Mouse (Mus musculus): ENCODE results near the gene Cdc20b. TPM values are rescaled to one million over a fixed set of nuclear protein-coding genes. Genes with fewer than 3 reads are reported as not detected.

The Cdc20b gene
- polyA plus RNA-seq (2015; fragmentation: Nextera tagmentation; extraction: Ambion mirVana) = 0.52 and 0.64 TPM in 2 replicates

DNA sequence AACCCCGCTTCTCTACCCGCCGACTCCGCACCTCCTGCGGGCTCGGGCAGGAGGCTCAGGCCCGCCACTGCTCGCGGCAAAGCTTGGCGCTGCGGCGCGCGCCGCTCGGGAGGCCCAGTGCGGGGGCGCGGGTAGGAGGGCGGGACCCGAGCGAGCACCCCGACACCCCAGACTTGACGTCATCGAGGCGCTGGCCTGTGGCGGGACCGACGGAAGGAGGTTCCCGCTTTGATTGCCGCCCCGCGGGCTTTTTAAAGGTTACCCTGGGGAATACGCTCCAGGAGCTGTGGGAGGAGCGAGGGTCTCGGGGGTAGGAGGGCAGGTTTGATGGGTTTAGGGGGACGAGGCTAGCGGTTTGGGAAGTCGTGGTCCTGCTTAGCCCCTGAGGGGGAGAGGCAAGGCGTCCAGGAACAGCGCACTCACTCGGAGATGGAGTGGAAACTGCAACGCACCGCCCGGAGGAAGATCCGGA, at the start of gene Cdc20b:
TSS of gene Cdc20b (plus strand) at position 162 of the 472 bp plus-strand sequence.
- under 1% methylated on average over 46 of the region's 46 CpGs for WGBS
- peak; percentile 34 for ATAC-seq (replicated peaks)
- peaks cover 32% of the 10 kb centered on the region for H3K4me1 ChIP-seq
- no peaks in the 10 kb centered on the region for H3K36me3 ChIP-seq
- H3K27ac ChIP-seq (replicated peaks) = peak within 1 kb of the TSS; percentile 6; the same call in 1 of the 2 replicates
- H3K27me3 ChIP-seq = peaks cover 20% of the 10 kb centered on the region
- H3K9me3 ChIP-seq = no peaks in the 10 kb centered on the region
- peak within 1 kb of the TSS; percentile 52 for H3K4me3 ChIP-seq
- peak within 1 kb of the TSS; percentile 93 for H3K4me2 ChIP-seq (replicated peaks)
- peak within 1 kb of the TSS; percentile 50 for H3K9ac ChIP-seq (replicated peaks)

DNA sequence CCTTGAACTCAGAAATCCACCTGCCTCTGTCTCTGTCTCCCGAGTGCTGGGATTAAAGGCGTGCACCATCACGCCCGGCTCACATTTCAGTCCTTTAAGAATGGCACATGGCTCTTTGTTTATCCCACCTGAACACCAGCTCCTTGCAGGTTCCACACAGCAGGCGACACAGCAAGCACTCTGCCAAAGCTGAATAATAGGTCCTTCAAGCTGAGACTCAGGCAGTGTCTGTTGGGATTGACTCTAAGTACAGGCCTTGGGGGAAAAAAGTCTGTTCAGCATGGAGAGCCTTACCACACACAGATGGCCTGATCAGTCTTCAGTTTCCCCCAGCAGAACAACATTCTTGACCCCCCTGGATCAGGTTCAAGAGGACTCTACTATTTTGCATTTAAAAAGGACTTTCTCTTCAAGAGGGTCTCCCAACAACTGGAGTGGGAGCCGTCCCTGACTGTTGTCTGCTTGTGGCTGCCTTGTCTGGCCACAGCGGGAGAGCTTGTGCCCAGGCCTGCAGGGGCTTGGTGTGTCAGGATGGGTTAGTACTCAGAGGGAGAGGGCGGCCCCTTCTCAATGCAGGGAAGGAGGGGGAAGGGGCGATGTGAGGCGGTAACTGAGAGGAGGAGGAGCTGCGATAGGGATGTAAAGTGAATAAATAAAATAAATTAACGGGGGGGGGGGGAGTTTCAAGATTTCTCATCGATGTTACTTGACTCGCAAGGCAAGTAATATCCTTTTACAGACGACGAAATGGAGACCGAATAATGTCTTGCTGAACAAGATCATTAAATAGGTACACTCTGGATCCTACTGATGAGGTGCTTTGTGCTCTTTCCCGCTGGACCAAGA, 49.1 kb upstream of the Cdc20b start:
- Histone ChIP-seq H3K27ac (replicated peaks) (no peak overlapping the region), H3K4me3 (no peak overlapping the region), H3K9ac (replicated peaks) (no peak overlapping the region)

DNA sequence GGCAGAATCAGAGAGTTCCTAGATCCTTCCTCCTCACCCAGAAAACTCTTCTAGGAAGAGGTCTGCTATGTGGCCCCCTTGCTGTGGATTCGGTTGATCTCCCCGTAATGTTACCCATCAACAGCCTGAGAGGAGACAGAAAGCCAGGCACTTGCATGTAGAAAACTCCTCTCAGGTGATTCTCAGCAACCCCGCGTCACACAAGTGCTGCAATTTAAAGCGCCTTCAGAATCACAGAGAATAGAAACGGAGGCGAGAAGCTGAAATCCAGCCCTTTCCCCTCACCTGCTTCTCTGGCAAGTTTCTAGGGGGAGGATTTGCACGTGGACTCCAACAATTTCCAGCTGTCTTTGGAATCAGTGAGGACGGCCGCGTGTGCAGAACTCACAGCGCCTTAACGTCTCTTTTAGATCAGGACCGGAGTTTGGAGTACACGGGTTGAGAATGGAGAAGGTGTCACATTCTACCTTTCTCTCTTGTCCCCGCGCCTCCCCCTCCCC, 48.4 kb upstream of the Cdc20b start:
- H3K27ac ChIP-seq (replicated peaks) = no peak overlapping the region
- H3K9ac ChIP-seq (replicated peaks) = no peak overlapping the region
- H3K4me2 ChIP-seq (replicated peaks) = peak overlapping the region; percentile 93
- H3K36me3 ChIP-seq = no peaks in the 10 kb centered on the region
- H3K4me3 ChIP-seq = peak overlapping the region; percentile 46
- ATAC-seq (replicated peaks) = no peak
- no peaks in the 10 kb centered on the region for H3K9me3 ChIP-seq
- H3K27me3 ChIP-seq = peaks cover 55% of the 10 kb centered on the region
- H3K4me1 ChIP-seq = peaks cover 40% of the 10 kb centered on the region
- WGBS = 2% methylated on average over 16 of the region's 17 CpGs

More for the DNA sequence above, 49.1 kb upstream of the Cdc20b start:
- peaks cover 40% of the 10 kb centered on the region for H3K4me1 ChIP-seq
- ATAC-seq (replicated peaks) = no peak
- no peak overlapping the region for H3K4me2 ChIP-seq (replicated peaks)
- WGBS = 4% methylated on average over 16 of the region's 18 CpGs
- no peaks in the 10 kb centered on the region for H3K36me3 ChIP-seq
- no peaks in the 10 kb centered on the region for H3K9me3 ChIP-seq
- peaks cover 48% of the 10 kb centered on the region for H3K27me3 ChIP-seq

DNA sequence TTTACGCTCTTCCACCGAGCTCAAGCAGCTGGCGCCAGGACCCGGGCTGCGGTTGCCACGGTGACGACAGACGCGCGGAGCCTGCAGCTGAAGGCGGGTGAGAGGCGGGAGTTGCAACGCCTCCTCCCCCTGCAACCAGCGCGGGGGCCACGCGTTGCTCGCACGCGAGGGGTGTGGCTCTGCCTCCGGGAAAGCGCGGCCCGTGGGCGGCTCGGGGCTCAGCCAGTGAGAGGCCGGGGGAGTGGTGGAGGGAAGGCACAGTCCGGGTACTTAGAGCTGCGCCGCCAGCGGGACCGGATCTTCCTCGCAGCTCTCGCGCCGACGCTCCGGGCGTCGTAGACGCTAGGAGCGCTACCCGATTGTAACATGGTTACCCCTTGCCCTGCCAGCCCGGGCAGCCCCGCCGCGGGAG, 47.4 kb upstream of the Cdc20b start, which contains the start of gene Ccno:
TSS of gene Ccno (plus strand) at position 271 of the 412 bp plus-strand sequence.
- 1% methylated on average over 43 of the region's 47 CpGs for WGBS
- Histone ChIP-seq H3K9ac (replicated peaks) (peak within 1 kb of the TSS; percentile 37), H3K36me3 (no peaks in the 10 kb centered on the region), H3K4me3 (peak within 1 kb of the TSS; percentile 46), H3K4me2 (replicated peaks) (peak within 1 kb of the TSS; percentile 93), H3K27me3 (peaks cover 61% of the 10 kb centered on the region), H3K27ac (replicated peaks) (no peak within 1 kb of the TSS), H3K9me3 (no peaks in the 10 kb centered on the region), H3K4me1 (peaks cover 40% of the 10 kb centered on the region)
- ATAC-seq (replicated peaks) = peak; percentile 98

DNA sequence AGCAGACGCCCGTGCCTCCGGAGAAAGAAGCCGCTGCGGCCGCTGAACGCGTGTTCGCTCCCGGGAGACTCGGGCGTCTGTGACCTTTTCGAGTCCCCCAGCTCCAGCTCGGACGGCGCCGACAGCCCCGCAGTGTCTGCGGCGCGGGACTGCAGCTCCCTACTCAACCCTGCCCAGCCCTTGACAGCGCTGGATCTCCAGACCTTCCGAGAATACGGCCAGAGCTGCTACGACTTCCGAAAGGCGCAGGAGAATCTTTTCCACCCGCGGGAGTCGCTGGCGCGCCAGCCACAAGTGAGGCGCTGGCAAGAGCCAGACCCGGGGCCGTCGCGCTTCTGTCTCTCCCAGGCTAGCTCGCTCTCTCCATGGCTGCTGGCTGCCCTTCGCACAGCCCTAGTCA, 46.9 kb upstream of the Cdc20b start:
- Histone ChIP-seq H3K36me3 (no peaks in the 10 kb centered on the region), H3K27ac (replicated peaks) (no peak overlapping the region), H3K4me2 (replicated peaks) (peak overlapping the region; percentile 93), H3K27me3 (peaks cover 64% of the 10 kb centered on the region), H3K4me1 (peaks cover 40% of the 10 kb centered on the region), H3K9ac (replicated peaks) (peak overlapping the region; percentile 37), H3K4me3 (peak overlapping the region; percentile 46), H3K9me3 (no peaks in the 10 kb centered on the region)
- ATAC-seq (replicated peaks) = peak; percentile 41
- under 1% methylated on average over 39 of the region's 39 CpGs for WGBS

DNA sequence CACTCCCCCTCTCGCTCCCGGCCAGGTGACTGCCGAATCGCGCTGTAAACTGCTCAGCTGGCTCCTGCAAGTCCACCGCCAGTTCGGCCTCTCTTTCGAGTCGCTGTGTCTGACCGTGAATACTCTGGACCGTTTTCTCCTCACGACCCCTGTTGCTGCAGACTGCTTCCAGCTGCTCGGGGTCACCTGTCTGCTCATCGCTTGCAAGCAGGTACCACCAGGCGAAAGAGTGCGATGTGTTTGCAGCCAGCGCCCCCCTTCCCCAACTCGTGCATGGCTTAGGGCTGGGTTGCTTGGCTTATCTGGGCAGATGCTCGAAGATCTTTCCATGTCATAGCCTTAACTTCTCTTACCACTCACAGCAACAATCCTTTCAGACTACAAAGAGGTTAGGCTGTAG, 46.0 kb upstream of the Cdc20b start:
- peak overlapping the region; percentile 93 for H3K4me2 ChIP-seq (replicated peaks)
- no peak overlapping the region for H3K9ac ChIP-seq (replicated peaks)
- peak overlapping the region; percentile 46 for H3K4me3 ChIP-seq
- peaks cover 48% of the 10 kb centered on the region for H3K4me1 ChIP-seq
- no peaks in the 10 kb centered on the region for H3K9me3 ChIP-seq
- H3K27me3 ChIP-seq = peaks cover 72% of the 10 kb centered on the region
- under 1% methylated on average over 19 of the region's 19 CpGs for WGBS
- no peak overlapping the region for H3K27ac ChIP-seq (replicated peaks)
- ATAC-seq (replicated peaks) = no peak
- H3K36me3 ChIP-seq = no peaks in the 10 kb centered on the region

DNA sequence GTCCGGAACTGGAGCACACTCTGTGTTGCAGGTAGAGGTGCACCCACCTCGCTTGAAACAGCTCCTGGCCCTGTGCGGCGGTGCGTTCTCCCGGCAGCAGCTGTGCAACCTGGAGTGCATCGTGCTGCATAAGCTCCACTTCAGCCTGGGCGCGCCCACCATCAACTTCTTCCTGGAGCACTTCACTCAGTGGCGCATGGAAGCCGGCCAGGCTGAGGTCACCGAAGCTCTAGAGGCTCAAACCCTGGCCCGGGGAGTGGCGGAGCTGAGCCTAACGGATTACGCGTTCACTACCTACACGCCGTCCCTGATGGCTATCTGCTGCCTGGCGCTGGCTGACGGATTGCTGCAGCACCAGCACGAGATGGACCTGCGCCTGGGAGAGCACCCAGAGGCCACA, 45.4 kb upstream of the Cdc20b start:
- Histone ChIP-seq H3K4me2 (replicated peaks) (no peak overlapping the region), H3K9ac (replicated peaks) (no peak overlapping the region), H3K36me3 (no peaks in the 10 kb centered on the region), H3K4me3 (no peak overlapping the region), H3K27me3 (peaks cover 79% of the 10 kb centered on the region), H3K9me3 (no peaks in the 10 kb centered on the region), H3K27ac (replicated peaks) (no peak overlapping the region), H3K4me1 (peaks cover 51% of the 10 kb centered on the region)
- under 1% methylated on average over 23 of the region's 23 CpGs for WGBS
- ATAC-seq (replicated peaks) = no peak

DNA sequence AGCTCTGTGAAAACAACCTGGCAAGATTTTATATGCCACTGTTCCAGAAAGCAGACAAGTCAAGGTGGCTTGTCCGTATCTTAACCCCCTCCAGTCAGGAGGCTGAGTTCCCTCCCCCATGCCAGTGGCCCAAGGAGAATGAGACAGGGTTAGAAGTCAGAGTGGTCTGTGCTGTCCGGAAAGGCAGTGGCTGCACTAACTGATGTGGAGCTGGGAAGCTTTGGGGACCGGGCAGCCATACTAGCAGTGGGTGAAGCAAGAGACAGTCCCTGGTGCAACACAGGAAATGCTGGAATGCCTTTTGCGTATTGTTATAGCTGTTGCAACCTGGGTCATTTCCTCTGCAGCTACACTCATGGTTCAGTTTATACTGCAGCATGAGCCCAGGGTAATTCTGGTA, 44.6 kb upstream of the Cdc20b start:
- peaks cover 51% of the 10 kb centered on the region for H3K4me1 ChIP-seq
- no peaks in the 10 kb centered on the region for H3K9me3 ChIP-seq
- no peak overlapping the region for H3K9ac ChIP-seq (replicated peaks)
- 11% methylated on average over 4 of the region's 4 CpGs for WGBS
- ATAC-seq (replicated peaks) = no peak
- H3K36me3 ChIP-seq = no peaks in the 10 kb centered on the region
- H3K4me3 ChIP-seq = no peak overlapping the region
- H3K27ac ChIP-seq (replicated peaks) = no peak overlapping the region
- peaks cover 87% of the 10 kb centered on the region for H3K27me3 ChIP-seq
- no peak overlapping the region for H3K4me2 ChIP-seq (replicated peaks)

DNA sequence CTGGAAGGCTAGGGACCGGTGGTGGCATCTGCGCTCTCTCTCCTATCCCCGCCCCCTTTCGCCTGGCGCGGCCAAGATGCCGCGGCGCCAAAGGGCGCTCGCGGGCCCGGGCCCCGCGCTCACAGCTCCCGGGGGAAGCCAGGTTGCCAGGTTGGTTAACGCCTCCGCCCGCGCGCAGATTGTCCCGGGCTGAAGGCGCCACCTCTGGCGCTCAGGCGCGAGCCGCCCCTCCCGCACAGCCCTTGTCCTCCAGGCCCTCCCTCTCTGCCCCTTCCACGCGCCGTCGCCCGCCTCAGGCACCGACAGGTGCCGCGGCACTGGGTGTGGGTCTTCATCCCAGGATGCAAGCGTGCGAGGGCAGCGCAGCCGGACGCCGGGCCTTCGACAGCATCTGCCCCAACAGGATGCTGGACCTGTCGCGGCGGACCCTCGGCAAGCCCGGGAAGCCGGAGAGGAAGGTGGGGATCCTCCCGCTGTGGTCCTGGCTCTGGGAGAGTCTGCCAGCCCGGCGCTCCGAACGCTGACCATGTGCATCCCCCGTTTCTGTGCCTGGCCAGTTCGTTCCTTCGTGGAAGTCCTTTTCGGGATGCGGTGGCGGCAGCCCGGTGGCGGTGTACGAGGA, 41.3 kb upstream of the Cdc20b start, which contains the start of gene Mcidas:
TSS of gene Mcidas (plus strand) at position 315 of the 622 bp plus-strand sequence.
- peak within 1 kb of the TSS; percentile 45 for H3K4me3 ChIP-seq
- ATAC-seq (replicated peaks) = peak; percentile 44
- peak within 1 kb of the TSS; percentile 30 for H3K9ac ChIP-seq (replicated peaks)
- peak within 1 kb of the TSS; percentile 83 for H3K4me2 ChIP-seq (replicated peaks)
- H3K27me3 ChIP-seq = peaks cover 87% of the 10 kb centered on the region
- H3K27ac ChIP-seq (replicated peaks) = no peak within 1 kb of the TSS
- peaks cover 30% of the 10 kb centered on the region for H3K4me1 ChIP-seq
- WGBS = under 1% methylated on average over 63 of the region's 63 CpGs
- H3K36me3 ChIP-seq = no peaks in the 10 kb centered on the region
- no peaks in the 10 kb centered on the region for H3K9me3 ChIP-seq

DNA sequence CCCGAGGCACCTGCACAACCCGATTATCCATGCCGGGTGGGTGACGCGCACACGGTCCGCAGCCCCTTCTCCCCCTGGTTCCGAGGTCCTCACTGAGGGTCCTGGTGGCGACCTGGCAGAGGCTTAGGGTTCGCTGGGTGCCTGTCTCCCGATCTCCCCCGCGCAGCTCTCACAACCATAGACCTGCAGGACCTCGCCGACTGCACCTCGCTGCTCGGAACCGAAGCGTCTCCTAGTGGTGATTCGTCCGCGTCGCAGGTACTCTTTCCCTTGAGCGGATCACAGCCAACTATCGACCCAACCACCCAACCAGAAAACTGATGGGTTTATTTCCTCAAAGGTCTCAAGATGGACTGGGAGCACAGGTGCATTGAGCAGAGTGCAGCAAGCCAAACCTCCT, 40.7 kb upstream of the Cdc20b start:
- H3K4me1 ChIP-seq = peaks cover 29% of the 10 kb centered on the region
- peak overlapping the region; percentile 83 for H3K4me2 ChIP-seq (replicated peaks)
- peak overlapping the region; percentile 30 for H3K9ac ChIP-seq (replicated peaks)
- no peaks in the 10 kb centered on the region for H3K36me3 ChIP-seq
- H3K27ac ChIP-seq (replicated peaks) = no peak overlapping the region
- WGBS = under 1% methylated on average over 25 of the region's 25 CpGs
- H3K9me3 ChIP-seq = no peaks in the 10 kb centered on the region
- H3K4me3 ChIP-seq = peak overlapping the region; percentile 45
- peak; percentile 47 for ATAC-seq (replicated peaks)
- H3K27me3 ChIP-seq = peaks cover 87% of the 10 kb centered on the region

DNA sequence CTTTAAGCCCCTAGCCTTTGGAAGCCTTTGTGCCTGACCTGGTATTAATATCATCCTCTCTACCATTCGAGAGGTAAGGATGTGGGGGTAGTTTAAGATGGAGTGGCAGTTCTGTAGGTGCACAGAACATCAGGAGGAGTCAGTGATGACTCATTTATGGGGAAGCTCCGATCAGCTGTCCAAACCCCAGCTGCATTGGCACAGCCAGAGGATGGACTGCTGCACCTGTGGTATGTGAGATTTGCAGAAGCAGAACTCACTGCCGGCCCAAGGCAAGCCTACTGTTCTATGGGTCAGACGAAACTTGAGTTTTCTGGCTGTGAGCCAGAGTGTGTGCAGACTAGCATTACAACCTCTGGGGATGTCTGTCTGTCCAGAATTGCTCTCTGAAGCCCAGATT, 38.5 kb upstream of the Cdc20b start:
- Histone ChIP-seq H3K4me2 (replicated peaks) (no peak overlapping the region), H3K4me3 (no peak overlapping the region), H3K9me3 (no peaks in the 10 kb centered on the region), H3K27me3 (peaks cover 80% of the 10 kb centered on the region), H3K36me3 (no peaks in the 10 kb centered on the region), H3K4me1 (peaks cover 23% of the 10 kb centered on the region), H3K9ac (replicated peaks) (no peak overlapping the region), H3K27ac (replicated peaks) (no peak overlapping the region)
- ATAC-seq (replicated peaks) = no peak
- 47% methylated on average over 4 of the region's 4 CpGs for WGBS

DNA sequence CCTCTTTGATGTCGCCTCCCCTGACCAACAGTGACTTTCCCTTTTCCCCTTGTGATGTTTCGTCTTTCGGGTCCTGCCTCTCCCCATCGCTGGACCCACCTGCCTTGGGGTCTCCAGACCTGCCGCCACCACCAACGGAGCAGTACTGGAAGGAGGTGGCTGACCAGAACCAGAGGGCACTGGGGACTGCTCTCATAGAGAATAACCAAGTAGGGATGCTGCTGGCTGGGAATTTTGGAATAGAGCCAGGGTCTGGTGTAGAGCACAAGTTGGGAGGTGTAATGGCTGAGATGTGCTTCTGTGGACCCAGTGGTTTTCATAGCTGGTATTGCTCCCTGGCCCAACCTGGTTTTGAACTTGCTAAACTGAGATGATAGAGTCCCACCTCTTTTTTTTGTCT, 37.5 kb upstream of the Cdc20b start:
- no peak for ATAC-seq (replicated peaks)
- Histone ChIP-seq H3K36me3 (no peaks in the 10 kb centered on the region), H3K9ac (replicated peaks) (no peak overlapping the region), H3K27ac (replicated peaks) (no peak overlapping the region), H3K9me3 (no peaks in the 10 kb centered on the region), H3K4me2 (replicated peaks) (no peak overlapping the region), H3K4me1 (peaks cover 23% of the 10 kb centered on the region), H3K27me3 (peaks cover 75% of the 10 kb centered on the region), H3K4me3 (no peak overlapping the region)
- 70% methylated on average over 6 of the region's 6 CpGs for WGBS

Measured in forebrain, embryonic 15.5 days (tissue).